Mouse (Mus musculus): ENCODE data around the gene Kat7.
A peak's percentile ranks its signal among the peaks of the same experiment; 100 is the strongest.

The Kat7 gene

GRCm38 (mm10) chr11:95279061-95279659, 30.9 kb downstream of the Kat7 start:
- no peak for DNase-seq (ENCODE audit: low spot score)

GRCm38 (mm10) chr11:95276056-95276455, 34.0 kb downstream of the Kat7 start:
- DNase-seq (ENCODE audit: low spot score), result no peak

DNA sequence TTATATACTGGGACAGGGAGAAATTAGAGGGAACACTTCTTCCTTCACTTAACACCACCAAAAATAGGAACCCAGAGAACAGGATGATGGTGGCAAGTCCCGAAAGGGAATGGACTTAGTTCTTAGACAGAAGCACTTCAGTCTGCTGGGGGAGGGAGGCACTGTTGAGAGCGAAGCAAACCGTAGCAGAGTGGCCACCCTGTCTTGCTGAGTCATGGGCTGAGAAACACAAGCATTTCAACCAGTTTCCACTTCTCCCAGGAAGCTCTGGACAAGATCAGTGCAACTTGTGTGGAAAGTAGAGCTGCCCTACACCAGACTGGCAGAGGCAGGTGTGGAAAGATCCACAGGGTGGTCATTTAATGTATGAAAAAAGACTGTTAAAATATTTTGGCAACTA, 35.4 kb downstream of the Kat7 start:
- DNase-seq (ENCODE audit: low spot score), result no peak

GRCm38 (mm10) chr11:95273661-95274060, 36.4 kb downstream of the Kat7 start:
- no peak for DNase-seq (ENCODE audit: low spot score)

GRCm38 (mm10) chr11:95266540-95267245, 43.4 kb downstream of the Kat7 start:
- DNase-seq (ENCODE audit: low spot score), result no peak

DNA sequence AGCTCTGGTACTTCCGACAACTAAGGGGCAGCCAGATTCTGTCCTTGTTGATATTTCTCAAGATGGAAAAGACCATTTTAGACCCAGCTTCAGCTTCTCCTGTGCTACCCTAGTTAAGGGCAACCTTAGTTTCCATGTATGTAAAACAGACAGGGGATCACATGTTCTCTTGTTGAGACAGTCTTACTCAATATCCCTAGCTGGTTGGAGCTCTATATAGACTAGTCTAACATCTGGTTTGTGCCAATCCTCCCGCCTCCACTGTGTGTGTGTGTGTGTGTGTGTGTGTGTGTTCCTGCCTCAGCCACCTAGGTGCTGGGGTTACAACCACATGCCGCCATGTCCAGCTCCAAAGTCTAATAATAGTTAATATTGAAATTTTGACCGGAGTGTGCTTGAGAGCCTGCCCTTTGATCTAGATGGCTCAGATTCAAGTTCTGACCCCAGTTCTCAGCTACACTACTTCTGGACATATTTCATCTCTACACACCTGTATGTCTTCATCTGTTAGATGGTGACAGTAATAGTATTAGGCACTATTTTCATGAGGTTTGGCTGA, 45.5 kb downstream of the Kat7 start:
- DNase-seq (ENCODE audit: low spot score), result no peak

DNA sequence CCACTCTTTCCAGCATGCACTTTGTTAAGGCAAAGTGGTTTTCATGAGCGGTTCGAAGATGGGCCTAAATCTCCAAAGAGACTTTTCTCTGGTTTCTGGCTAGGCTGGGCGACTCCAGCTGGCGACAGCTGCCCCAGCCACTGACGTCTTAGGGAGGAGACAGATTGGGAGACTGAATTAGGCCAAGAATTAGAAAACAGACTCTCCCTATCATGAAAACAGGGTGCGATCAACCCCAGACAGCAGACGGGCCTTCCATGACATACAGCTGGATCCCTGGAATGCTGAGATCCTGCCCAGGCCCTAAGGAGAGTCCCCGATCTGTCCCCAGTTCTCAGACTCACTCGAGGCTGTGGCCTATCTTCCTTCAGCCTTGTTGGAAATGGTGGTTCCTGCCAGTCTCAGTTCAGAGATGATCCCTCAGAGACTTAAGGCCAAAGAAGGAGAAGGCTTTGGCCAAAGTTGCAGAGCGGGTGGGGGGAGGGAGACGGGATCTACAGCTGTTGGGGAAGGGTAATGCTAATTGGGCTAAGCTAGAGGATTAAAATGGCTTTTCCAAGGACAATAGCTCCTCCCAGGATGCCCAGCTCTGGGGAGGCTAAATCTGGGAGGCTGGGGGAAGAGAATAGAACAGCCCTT, 46.1 kb downstream of the Kat7 start:
- DNase-seq (ENCODE audit: low spot score), result no peak

GRCm38 (mm10) chr11:95261178-95261751, 48.8 kb downstream of the Kat7 start, which contains the start of gene Tac4:
Gene Tac4, plus strand, starts transcription at chr11:95261529.
- DNase-seq (ENCODE audit: low spot score), result no peak

- peak; percentile 64 for DNase-seq (ENCODE audit: low spot score)
Observed at GRCm38 (mm10) chr11:95259088-95259849, 50.8 kb downstream of the Kat7 start.

GRCm38 (mm10) chr11:95258490-95258889, 51.6 kb downstream of the Kat7 start:
- peak; percentile 25 for DNase-seq (ENCODE audit: low spot score)

- no peak for DNase-seq (ENCODE audit: low spot score)
Observed at GRCm38 (mm10) chr11:95257930-95258329, 52.1 kb downstream of the Kat7 start.

DNA sequence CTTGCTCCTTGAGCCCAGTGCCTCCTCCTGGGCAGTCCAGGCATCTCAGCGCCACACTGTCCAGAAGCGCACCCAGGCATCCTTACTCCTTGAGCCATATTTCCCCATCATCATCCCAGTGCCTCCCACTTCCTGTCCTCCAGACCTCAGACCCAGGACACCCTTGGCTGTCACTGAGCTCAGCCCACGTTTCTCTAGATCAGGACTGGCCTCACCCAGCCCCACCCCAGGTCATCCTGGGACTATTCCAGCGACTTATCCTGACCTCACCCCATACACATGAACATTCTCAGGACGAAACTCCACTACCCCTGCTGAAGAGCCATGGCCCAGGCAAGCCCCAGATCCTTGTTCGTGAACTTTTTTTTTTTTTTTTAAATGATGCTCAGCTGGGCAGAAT, 54.3 kb downstream of the Kat7 start:
- DNase-seq (ENCODE audit: low spot score), result no peak

DNA sequence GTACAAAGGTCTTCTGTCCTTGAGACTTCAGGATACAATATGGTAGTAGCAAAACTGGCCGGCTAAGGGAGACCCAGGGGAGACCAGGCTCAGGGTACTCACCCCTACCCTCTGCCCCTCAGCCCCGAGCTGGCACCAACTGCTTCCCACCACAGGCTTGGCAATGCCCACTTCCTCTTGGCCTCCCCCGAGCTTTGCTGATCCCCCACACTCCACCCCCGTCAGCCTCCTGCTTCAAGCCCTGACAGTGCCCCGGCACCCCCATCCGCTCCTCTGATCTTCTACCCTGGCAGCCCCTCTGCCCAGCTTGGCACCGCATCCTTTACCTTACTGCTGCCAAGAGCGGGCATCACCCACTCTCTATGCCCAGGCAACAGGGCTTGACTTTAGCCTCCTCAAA, 55.9 kb downstream of the Kat7 start:
- no peak for DNase-seq (ENCODE audit: low spot score)

DNA sequence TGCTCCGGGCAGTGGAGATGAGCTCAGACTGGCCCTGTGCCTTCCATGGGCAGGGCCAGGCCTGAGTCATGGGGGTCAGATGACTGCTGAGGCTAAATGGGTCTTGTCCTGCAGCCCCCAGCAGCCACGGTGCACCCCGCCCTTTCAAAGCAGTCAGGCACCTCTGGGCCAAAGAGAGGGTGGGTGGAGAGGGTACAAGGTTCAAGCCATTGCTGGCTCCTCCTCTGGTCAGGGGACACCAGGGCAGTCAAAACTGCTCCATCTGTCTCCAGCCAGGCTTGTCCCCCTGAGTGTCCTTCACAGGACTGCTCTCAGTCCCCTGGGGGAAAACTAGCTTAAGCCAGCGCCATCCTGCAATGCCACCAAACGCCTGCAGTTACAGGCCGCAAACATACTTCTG, 57.9 kb downstream of the Kat7 start:
- DNase-seq (ENCODE audit: low spot score), result no peak

GRCm38 (mm10) chr11:95251295-95251694, 58.8 kb downstream of the Kat7 start:
- DNase-seq (ENCODE audit: low spot score), result peak; percentile 46

GRCm38 (mm10) chr11:95250110-95250509, 59.9 kb downstream of the Kat7 start:
- no peak for DNase-seq (ENCODE audit: low spot score)

DNA sequence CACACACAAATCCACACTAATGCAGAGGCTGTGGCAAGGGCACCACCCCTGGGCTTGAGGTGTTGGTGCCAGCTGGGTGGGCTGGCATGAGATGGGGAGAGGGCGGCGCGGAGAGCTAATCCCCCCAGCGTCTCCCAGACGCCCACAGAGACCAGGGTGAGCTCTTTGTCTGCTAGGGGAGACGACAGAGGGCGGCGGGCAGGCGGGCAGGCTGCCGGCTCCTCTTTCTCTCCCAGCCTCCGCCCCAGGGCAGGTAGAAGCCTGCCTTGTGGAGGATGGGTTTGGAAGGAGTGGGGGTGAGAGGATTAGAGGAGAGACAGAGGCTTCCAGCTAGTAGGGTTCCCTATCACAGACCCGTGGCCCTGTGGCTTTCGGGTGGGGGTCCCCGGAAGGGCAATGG, 63.0 kb downstream of the Kat7 start:
- no peak for DNase-seq (ENCODE audit: low spot score)

DNA sequence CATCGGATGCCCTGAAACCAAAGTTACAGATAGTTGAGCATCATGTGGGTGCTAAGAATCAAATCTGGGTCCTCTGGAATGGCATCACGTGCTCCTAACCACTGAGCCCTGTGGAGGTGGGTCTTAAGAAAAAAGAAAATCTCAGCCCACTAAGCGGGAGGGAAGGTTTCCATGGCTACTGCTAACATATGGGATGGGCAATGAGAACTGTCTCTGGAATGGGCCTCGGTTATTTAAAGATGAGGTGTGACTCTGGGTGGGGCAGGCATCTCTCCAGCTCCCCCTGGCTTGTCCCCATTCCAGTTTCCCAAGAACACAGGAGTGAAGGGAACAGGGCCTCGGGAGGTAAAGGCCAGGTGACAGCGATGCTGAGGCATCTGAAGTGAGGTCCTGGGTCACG, 64.6 kb downstream of the Kat7 start:
- no peak for DNase-seq (ENCODE audit: low spot score)

DNA sequence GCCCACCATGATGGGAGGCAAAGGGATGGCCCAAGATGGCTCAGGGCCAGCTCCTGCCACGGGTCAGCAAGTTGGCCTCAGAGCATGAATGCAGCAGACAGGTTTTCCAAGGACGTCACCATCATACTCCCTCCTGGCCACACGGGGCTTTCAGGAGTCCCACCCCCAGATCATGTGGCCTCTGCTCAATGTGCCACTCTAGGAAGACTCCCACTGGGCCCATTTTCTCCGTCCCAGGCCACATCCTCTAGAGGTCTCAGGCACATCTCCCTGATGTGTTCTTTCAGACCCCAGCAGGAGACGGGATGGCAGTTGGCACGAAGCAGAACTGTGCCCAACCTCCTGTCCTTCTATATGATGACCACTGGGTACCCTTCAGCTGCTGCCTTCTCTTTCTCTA, 67.4 kb downstream of the Kat7 start:
- no peak for DNase-seq (ENCODE audit: low spot score)

- no peak for DNase-seq (ENCODE audit: low spot score)
Observed at GRCm38 (mm10) chr11:95238477-95238876, 71.6 kb downstream of the Kat7 start.

DNA sequence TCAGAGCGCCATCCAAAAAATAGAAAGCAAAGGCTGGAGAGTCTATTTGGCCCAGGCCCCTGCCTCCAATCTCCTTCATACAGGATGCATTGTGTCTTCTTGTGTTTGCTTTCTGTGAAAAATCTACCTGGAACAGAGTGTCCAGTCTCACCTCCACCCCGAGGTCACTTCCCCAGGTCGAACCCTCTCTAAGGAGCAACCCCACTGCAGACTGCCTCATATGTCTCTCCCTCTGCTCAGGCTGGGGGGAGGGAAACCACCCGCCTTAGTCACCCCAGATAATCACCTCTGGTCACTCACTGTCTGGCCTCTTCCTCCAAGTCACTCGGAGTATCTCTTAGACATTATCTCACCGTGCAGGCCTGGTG, 77.7 kb downstream of the Kat7 start:
- DNase-seq (ENCODE audit: low spot score), result no peak

DNA sequence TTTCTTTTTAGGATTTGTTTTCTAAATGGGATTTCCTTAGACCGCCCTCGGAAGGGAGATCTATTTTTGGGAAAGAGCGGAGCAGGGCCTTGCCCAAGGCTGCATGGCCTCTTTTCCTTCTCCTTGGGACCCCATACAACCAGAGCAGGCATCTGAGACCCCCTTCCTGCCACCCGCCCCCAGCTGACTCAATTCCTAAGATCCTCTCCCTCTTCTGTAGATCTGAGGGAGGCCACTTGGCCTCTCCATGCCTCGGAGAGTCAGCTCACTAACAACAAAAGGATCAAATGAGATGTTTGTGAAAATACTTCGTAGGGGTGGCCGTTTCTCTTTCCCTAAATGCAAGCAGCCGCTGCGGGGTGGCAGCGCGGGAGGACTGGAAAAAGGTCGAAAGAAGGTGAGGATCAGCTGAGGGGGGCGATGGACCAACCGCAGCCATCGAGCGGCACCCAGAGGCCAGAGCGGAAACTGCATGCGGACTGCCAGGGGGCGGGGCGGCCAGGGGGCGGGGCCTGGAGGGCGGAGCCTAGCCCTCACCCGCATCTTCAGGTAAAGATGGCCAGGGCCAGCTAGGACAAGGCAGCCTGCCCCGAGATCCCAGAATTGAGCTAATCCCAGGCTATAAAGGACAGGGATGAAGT, 78.2 kb downstream of the Kat7 start:
- no peak for DNase-seq (ENCODE audit: low spot score)
